ENCODE assay signal across 20 mouse cellular contexts in genomic region chr4:70332981-70333380, GRCm38 (mm10).
A peak's percentile ranks its signal among the peaks of the same experiment; 100 is the strongest.
DNase-seq lines count a peak whose midpoint lies in the region; TF ChIP-seq lines count a peak whose summit lies in the region.
"Had no signal": no experiment of that assay in that cellular context is flagged by ENCODE, and none has a peak within 500 bp of the region (broad histone marks: within the 10 kb centered on the region; RNA-seq: fewer than 3 reads in every experiment).

No protein-coding gene starts in this region.

- peak overlapping the region; percentile 45; the same call in 1 of the 2 replicates for H3K27ac ChIP-seq in ES-Bruce4 (ENCODE audit: insufficient read depth, low read length)
- H3K27ac ChIP-seq: embryonic facial prominence, embryonic 12.5 days; forebrain, embryonic 12.5 days; gastrocnemius, adult 2 months; heart, embryonic 10.5 days; hindbrain, embryonic 14.5 days had no signal

- DNase-seq in adrenal gland, adult 2 months, result peak; percentile 81
- DNase-seq in adrenal gland, postnatal 25 days, result peak; percentile 31
- no peak for DNase-seq in layer of hippocampus, postnatal 14 days (ENCODE audit: low spot score in 2 of 2)
- no peak for DNase-seq in embryo, embryonic 10 days (ENCODE audit: low spot score)
- DNase-seq in gastrocnemius, postnatal 4 days (ENCODE audit: low spot score in 2 of 2), result no peak
- DNase-seq: cerebellum, adult 18-20 months; cerebellum, postnatal 10 days; embryo, embryonic 11 days; forebrain, postnatal 0 days; gastrocnemius, adult 2 months; gastrocnemius, postnatal 36 days; heart, adult 18-20 months; heart, postnatal 14 days; kidney, adult 8-10 months had no signal

- H3K4me3 ChIP-seq in E14TG2a.4 (replicated peaks; ENCODE audit: low read length), result peak overlapping the region; percentile 26; the same call in 1 of the 2 replicates
- H3K4me3 ChIP-seq in ES-Bruce4 (ENCODE audit: low read depth, low read length), result no peak overlapping the region
- H3K4me3 ChIP-seq: embryonic facial prominence, embryonic 12.5 days; forebrain, embryonic 12.5 days; gastrocnemius, adult 2 months; heart, embryonic 10.5 days had no signal

- TF ChIP-seq CTCF in E14TG2a.4 (conservative IDR thresholded peaks at IDR 0.05; ENCODE audit: low read length), result no peak
- no peak for TF ChIP-seq CTCF in ES-Bruce4 (IDR thresholded peaks at IDR 0.05; ENCODE audit: low read depth, low read length)

- H3K9me3 ChIP-seq in E14TG2a.4 (ENCODE audit: low read length), result no peaks in the 10 kb centered on the region
- no peaks in the 10 kb centered on the region for H3K9me3 ChIP-seq in ES-Bruce4 (replicated peaks; ENCODE audit: control insufficient read depth, insufficient read depth, low read length, poor library complexity, severe bottlenecking)
- H3K9me3 ChIP-seq: embryonic facial prominence, embryonic 12.5 days; forebrain, embryonic 12.5 days; heart, embryonic 10.5 days had no signal

- H3K4me1 ChIP-seq in E14TG2a.4 (replicated peaks; ENCODE audit: low read depth, low read length) (peaks cover 58% of the 10 kb centered on the region), ES-Bruce4 (ENCODE audit: control insufficient read depth, insufficient read depth, low read length) (peaks cover 2% of the 10 kb centered on the region)
- H3K4me1 ChIP-seq: embryonic facial prominence, embryonic 12.5 days; heart, embryonic 10.5 days had no signal

- TF ChIP-seq EP300 in ES-Bruce4 (IDR thresholded peaks at IDR 0.05; ENCODE audit: insufficient read depth, low read depth, low read length), result no peak

- no peak for TF ChIP-seq POLR2A in ES-Bruce4 (IDR thresholded peaks at IDR 0.05; ENCODE audit: insufficient read depth, low read length)

- no peaks in the 10 kb centered on the region for H3K27me3 ChIP-seq in E14TG2a.4 (ENCODE audit: insufficient read depth, low read length)
- H3K27me3 ChIP-seq in ES-Bruce4 (ENCODE audit: control insufficient read depth, insufficient read depth, low read length, poor library complexity, severe bottlenecking), result no peaks in the 10 kb centered on the region
- H3K27me3 ChIP-seq: embryonic facial prominence, embryonic 12.5 days; forebrain, embryonic 12.5 days had no signal

- no peak overlapping the region for H3K9ac ChIP-seq in ES-Bruce4 (ENCODE audit: low read depth, poor library complexity, severe bottlenecking)
- H3K9ac ChIP-seq: embryonic facial prominence, embryonic 12.5 days; forebrain, embryonic 12.5 days; forebrain, postnatal 0 days; hindbrain, embryonic 14.5 days had no signal

- H3K36me3 ChIP-seq in E14TG2a.4 (ENCODE audit: insufficient read depth, low read length), result peaks cover 41% of the 10 kb centered on the region
- peaks cover 5% of the 10 kb centered on the region for H3K36me3 ChIP-seq in ES-Bruce4 (ENCODE audit: control insufficient read depth, insufficient read depth, low read length, poor library complexity, severe bottlenecking)

Comparison
In these comparisons a context has a peak if more than half of its experiments do, and no peak if none do; other contexts are left out.
1. DNase-seq: peak in adrenal gland, adult 2 months (single experiment) and adrenal gland, postnatal 25 days (single experiment); none in layer of hippocampus, postnatal 14 days (0 of 2), embryo, embryonic 10 days (single experiment) and gastrocnemius, postnatal 4 days (0 of 2).